Mouse (Mus musculus) MEL (cell line): Measurements from ENCODE around the gene Cfdp1. TPM values are rescaled to one million over a fixed set of nuclear protein-coding genes. Genes with fewer than 3 reads are reported as not detected.

ENCODE experiments used
- DNase-seq: peaks from one replicate; pipeline ENCODE4 v3.0.0; 2011; ENCODE audit warnings: low read depth, low spot score
- H3K27ac ChIP-seq: 2 replicates; pipeline ENCODE4 v1.5.1; 2012; ENCODE audit warnings: low read depth, mild to moderate bottlenecking, control low read depth, low read length, moderate library complexity; ENCODE audit not compliant: control insufficient read depth
- H3K27me3 ChIP-seq, 2 experiments: fragments of 150-350 bp in 1 of 2; sonication (generic) in 1 of 2; 2 replicates each; pipeline ENCODE4 v1.6.1; 2012; ENCODE audit warnings: low read length in 2 of 2, mild to moderate bottlenecking in 2 of 2, improper control_type of control experiment in 1 of 2, moderate library complexity in 1 of 2; ENCODE audit not compliant: insufficient read depth in 2 of 2, control insufficient read depth in 1 of 2
- H3K36me3 ChIP-seq, 2 experiments: 2 replicates each; pipeline ENCODE4 v1.6.1; 2012 to 2014; ENCODE audit warnings: low read length in 2 of 2, improper control_type of control experiment in 1 of 2, inconsistent platforms in 1 of 2, mild to moderate bottlenecking in 1 of 2; ENCODE audit not compliant: insufficient read depth in 2 of 2, control insufficient read depth in 1 of 2
- H3K4me1 ChIP-seq, 2 experiments: fragments of 150-350 bp in 1 of 2; sonication (generic) in 1 of 2; 2 replicates each; pipeline ENCODE4 v1.6.1; 2012; ENCODE audit warnings: low read length in 2 of 2, improper control_type of control experiment in 1 of 2, mild to moderate bottlenecking in 1 of 2; ENCODE audit not compliant: insufficient read depth in 2 of 2, control insufficient read depth in 1 of 2
- H3K4me3 ChIP-seq, 2 experiments: fragments of 150-350 bp in 1 of 2; sonication (generic) in 1 of 2; 2 replicates each; pipeline ENCODE4 v1.5.1; 2012; ENCODE audit warnings: low read depth in 2 of 2, low read length in 2 of 2, mild to moderate bottlenecking in 2 of 2, moderate library complexity in 2 of 2, control low read depth in 1 of 2, improper control_type of control experiment in 1 of 2; ENCODE audit not compliant: control insufficient read depth in 1 of 2, insufficient read depth in 1 of 2
- H3K79me2 ChIP-seq: 2 replicates; pipeline ENCODE4 v1.6.1; 2012; ENCODE audit warnings: mild to moderate bottlenecking, low read length, moderate library complexity; ENCODE audit not compliant: control insufficient read depth, poor library complexity, insufficient read depth
- H3K9ac ChIP-seq: 2 replicates; pipeline ENCODE4 v1.6.1; 2012; ENCODE audit warnings: low read depth, mild to moderate bottlenecking, control low read depth, low read length, moderate library complexity; ENCODE audit not compliant: control insufficient read depth, poor library complexity, severe bottlenecking
- H3K9me3 ChIP-seq: fragments of 150-350 bp; sonication (generic); replicated peaks from 2 replicates; pipeline ENCODE4 v1.6.1; 2012; ENCODE audit warnings: mild to moderate bottlenecking, low read length, improper control_type of control experiment, moderate library complexity; ENCODE audit not compliant: insufficient read depth
- BHLHE40 ChIP-seq: IDR thresholded peaks from 2 replicates; pipeline ENCODE4 v1.6.1; 2012; ENCODE audit warnings: low read depth, mild to moderate bottlenecking, inconsistent platforms, low read length, improper control_type of control experiment, borderline replicate concordance
- CHD2 ChIP-seq: IDR thresholded peaks from 2 replicates; pipeline ENCODE4 v1.6.1; 2011; ENCODE audit warnings: low read length, improper control_type of control experiment
- HCFC1 ChIP-seq: IDR thresholded peaks from 2 replicates; pipeline ENCODE4 v1.6.1; 2012; ENCODE audit warnings: low read depth, mild to moderate bottlenecking, inconsistent platforms, low read length, improper control_type of control experiment, moderate library complexity
- MAFK ChIP-seq: IDR thresholded peaks from 2 replicates; pipeline ENCODE4 v1.6.1; 2011; ENCODE audit warnings: low read depth, mild to moderate bottlenecking, low read length, improper control_type of control experiment, borderline replicate concordance
- MAX ChIP-seq: IDR thresholded peaks from 2 replicates; pipeline ENCODE4 v1.6.1; 2011; ENCODE audit warnings: low read length, improper control_type of control experiment
- MAZ ChIP-seq: IDR thresholded peaks from 2 replicates; pipeline ENCODE4 v1.6.1; 2012; ENCODE audit warnings: low read depth, mild to moderate bottlenecking, inconsistent platforms, low read length, improper control_type of control experiment
- MXI1 ChIP-seq: IDR thresholded peaks from 2 replicates; pipeline ENCODE4 v1.6.1; 2011; ENCODE audit warnings: mild to moderate bottlenecking, low read depth, low read length, improper control_type of control experiment
- MYC ChIP-seq: IDR thresholded peaks from 2 replicates; pipeline ENCODE4 v1.6.1; 2011; ENCODE audit warnings: low read depth, mild to moderate bottlenecking, low read length, improper control_type of control experiment, moderate library complexity
- NELFE ChIP-seq: IDR thresholded peaks from 2 replicates; pipeline ENCODE4 v1.6.1; 2011; ENCODE audit warnings: low read depth, low read length, improper control_type of control experiment
- NRF1 ChIP-seq: IDR thresholded peaks from 2 replicates; pipeline ENCODE4 v1.6.1; 2014; ENCODE audit warnings: low read depth, mild to moderate bottlenecking, inconsistent platforms, low read length, improper control_type of control experiment, moderate library complexity; ENCODE audit not compliant: poor library complexity, insufficient read depth, severe bottlenecking
- POLR2AphosphoS5 ChIP-seq: IDR thresholded peaks from 2 replicates; pipeline ENCODE4 v1.6.1; 2012; ENCODE audit warnings: low read depth, borderline replicate concordance, mild to moderate bottlenecking, inconsistent platforms, low read length, moderate library complexity, mixed read lengths
- SIN3A ChIP-seq: IDR thresholded peaks from 2 replicates; pipeline ENCODE4 v1.6.1; 2012; ENCODE audit warnings: low read length, improper control_type of control experiment, inconsistent platforms
- TAL1 ChIP-seq: IDR thresholded peaks from 2 replicates; pipeline ENCODE4 v1.6.1; 2012; ENCODE audit warnings: mild to moderate bottlenecking, inconsistent platforms, low read length, moderate library complexity, mixed read lengths
- TBP ChIP-seq: IDR thresholded peaks from 2 replicates; pipeline ENCODE4 v1.8.0; 2011; ENCODE audit warnings: low read depth, low read length, improper control_type of control experiment
- ZC3H11A ChIP-seq: IDR thresholded peaks from 2 replicates; pipeline ENCODE4 v1.6.1; 2012; ENCODE audit warnings: low read depth, mild to moderate bottlenecking, inconsistent platforms, low read length, improper control_type of control experiment
- ZKSCAN1 ChIP-seq: IDR thresholded peaks from 2 replicates; pipeline ENCODE4 v1.6.1; 2012; ENCODE audit warnings: low read depth, mild to moderate bottlenecking, inconsistent platforms, low read length, improper control_type of control experiment, moderate library complexity
- ZMIZ1 ChIP-seq: IDR thresholded peaks from 2 replicates; pipeline ENCODE4 v1.6.1; 2012; ENCODE audit warnings: low read depth, mild to moderate bottlenecking, inconsistent platforms, low read length, improper control_type of control experiment, moderate library complexity
- ZNF384 ChIP-seq: IDR thresholded peaks from 2 replicates; pipeline ENCODE4 v1.6.1; 2012; ENCODE audit warnings: low read depth, mild to moderate bottlenecking, inconsistent platforms, low read length, improper control_type of control experiment
- polyA plus RNA-seq, 2 experiments: library from polyadenylated mRNA; stranded (reverse) in 1 of 2; unstranded in 1 of 2; fragments of >175 nt in 1 of 2; fragments of >200 nt in 1 of 2; gene quantifications; 2 replicates each; pipeline versions ENCODE4 v1.2.1 to v1.2.4; 2012; ENCODE audit warnings: low replicate concordance in 2 of 2, low read depth in 1 of 2; ENCODE audit not compliant: insufficient read length in 2 of 2, insufficient read depth in 1 of 2, missing spikeins in 1 of 2
- total RNA-seq: library from RNA; depleted of rRNA; stranded (reverse); fragments of 300-350 nt; gene quantifications from 2 replicates; pipeline ENCODE4 v1.2.3, GENCODE M21; 2012

The Cfdp1 gene
- total and polyA plus RNA-seq, 3 experiments, result 185 to 214 TPM; not detected in 1

DNA sequence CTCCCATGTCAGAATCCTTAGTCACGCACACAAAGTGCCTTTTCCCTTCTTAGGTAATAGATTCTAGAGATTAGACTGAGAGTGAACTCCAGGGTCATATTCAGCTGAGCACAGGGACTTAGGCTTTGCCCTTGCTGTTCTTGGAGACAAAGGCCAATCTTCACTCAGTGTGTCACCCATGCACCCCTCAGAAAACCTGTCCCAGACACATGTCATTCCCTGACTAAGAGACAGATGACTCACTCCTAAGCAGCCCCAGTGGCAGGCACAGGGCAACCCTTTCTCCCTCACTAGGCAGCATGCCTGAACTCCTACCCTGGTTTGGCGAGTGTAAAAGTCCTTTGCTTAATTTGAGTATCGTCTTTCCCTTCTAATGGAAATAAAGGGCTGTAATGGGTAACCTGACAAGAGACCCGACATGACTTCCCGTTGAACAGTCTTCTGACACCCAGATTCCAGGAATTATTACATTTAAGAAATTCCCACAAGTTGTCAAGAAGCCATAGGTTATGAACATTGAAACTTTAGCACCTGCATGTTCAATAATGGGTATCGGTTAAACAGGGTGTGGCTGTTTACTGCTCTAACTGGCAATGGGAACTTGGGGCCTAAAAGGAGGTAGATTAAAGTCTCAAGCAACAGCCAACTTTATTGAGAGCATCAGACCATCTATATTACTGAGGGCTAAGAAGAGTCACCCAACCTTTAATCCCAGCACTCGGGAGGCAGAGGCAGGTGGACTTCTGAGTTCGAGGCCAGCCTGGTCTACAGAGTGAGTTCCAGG is 106.0 kb downstream of the Cfdp1 start:
- Histone ChIP-seq H3K9ac (no peak overlapping the region), H3K27me3 (no peaks in the 10 kb centered on the region)
- TF ChIP-seq ZKSCAN1 (no peak), HCFC1 (no peak), MAZ (no peak), POLR2AphosphoS5 (no peak), MAFK (no peak), NRF1 (no peak), MXI1 (no peak), TAL1 (no peak), TBP (no peak), BHLHE40 (no peak), MAX (no peak), SIN3A (no peak), MYC (no peak), ZMIZ1 (no peak), ZNF384 (no peak), CHD2 (no peak), NELFE (no peak), ZC3H11A (no peak)
- TF ChIP-seq, all 39 proteins: peak for 0
- Histone ChIP-seq H3K36me3 (peaks cover 0 to 19% of the 10 kb centered on the region in 2 experiments; a peak in 2 of 4 replicates), H3K27ac (no peak overlapping the region), H3K4me3 (no peak overlapping the region), H3K79me2 (peaks cover 10% of the 10 kb centered on the region), H3K4me1 (peaks cover 15 to 22% of the 10 kb centered on the region in 2 experiments), H3K9me3 (no peaks in the 10 kb centered on the region)
- DNase-seq, result peak; percentile 41
